Mouse (Mus musculus): ENCODE data around the gene Gcnt3.
A peak's percentile ranks its signal among the peaks of the same experiment; 100 is the strongest.

Gene Gcnt3

GRCm38 (mm10) chr9:70003516-70003915, 34.4 kb downstream of the Gcnt3 start:
- DNase-seq (ENCODE audit: low spot score), result no peak

GRCm38 (mm10) chr9:69999318-69999717, 38.6 kb downstream of the Gcnt3 start:
- no peak for DNase-seq (ENCODE audit: low spot score)

- no peak for DNase-seq (ENCODE audit: low spot score)
Measured at GRCm38 (mm10) chr9:69994547-69994946, 43.3 kb downstream of the Gcnt3 start.

GRCm38 (mm10) chr9:69993479-69993878, 44.4 kb downstream of the Gcnt3 start:
- no peak for DNase-seq (ENCODE audit: low spot score)

GRCm38 (mm10) chr9:69992841-69993277, 45.0 kb downstream of the Gcnt3 start:
- no peak for DNase-seq (ENCODE audit: low spot score)

GRCm38 (mm10) chr9:69990346-69990745, 47.5 kb downstream of the Gcnt3 start:
- DNase-seq (ENCODE audit: low spot score), result no peak

GRCm38 (mm10) chr9:69989303-69990121, 48.4 kb downstream of the Gcnt3 start, which contains the start of gene Bnip2:
Gene Bnip2 (plus strand): TSS chr9:69989466.
- DNase-seq (ENCODE audit: low spot score), result peak; percentile 84

GRCm38 (mm10) chr9:69988706-69989302, 49.1 kb downstream of the Gcnt3 start:
- DNase-seq (ENCODE audit: low spot score), result no peak

GRCm38 (mm10) chr9:69987579-69987978, 50.3 kb downstream of the Gcnt3 start:
- no peak for DNase-seq (ENCODE audit: low spot score)

GRCm38 (mm10) chr9:69986571-69986970, 51.3 kb downstream of the Gcnt3 start:
- DNase-seq (ENCODE audit: low spot score), result no peak

- no peak for DNase-seq (ENCODE audit: low spot score)
Measured at GRCm38 (mm10) chr9:69986063-69986462, 51.8 kb downstream of the Gcnt3 start.

GRCm38 (mm10) chr9:69985526-69985925, 52.4 kb downstream of the Gcnt3 start:
- no peak for DNase-seq (ENCODE audit: low spot score)

Data from left cerebral cortex, adult 11 months (tissue).